Mouse (Mus musculus) erythroblast, adult 5-6 weeks (primary cell): ENCODE results near the gene Hoxc4. TPM values are rescaled to one million over a fixed set of nuclear protein-coding genes. Genes with fewer than 3 reads are reported as not detected.

ENCODE experiments used
- ATAC-seq: replicated peaks from 2 replicates; pipeline ENCODE4 v1.8.0; 2016; ENCODE audit warnings: moderate number of reproducible peaks, mild to moderate bottlenecking, moderate TSS enrichment, inconsistent platforms; ENCODE audit not compliant: poor library complexity, low FRiP score, severe bottlenecking
- total RNA-seq, 2 experiments: library from RNA; stranded (forward) in 1 of 2; stranded (reverse) in 1 of 2; fragments of 150-400 nt in 1 of 2; fragments of 200-764, 138-1000 nt in 1 of 2; gene quantifications; 2 replicates each; pipeline versions ENCODE4 v1.2.3 to v1.2.4; 2015 to 2017; ENCODE audit warnings: low replicate concordance in 2 of 2

Gene Hoxc4
- total RNA-seq, 2 experiments from 2014 or later: not detected

GRCm38 (mm10) chr15:103067701-103068100, 49.0 kb downstream of the Hoxc4 start:
- no peak for ATAC-seq

DNA sequence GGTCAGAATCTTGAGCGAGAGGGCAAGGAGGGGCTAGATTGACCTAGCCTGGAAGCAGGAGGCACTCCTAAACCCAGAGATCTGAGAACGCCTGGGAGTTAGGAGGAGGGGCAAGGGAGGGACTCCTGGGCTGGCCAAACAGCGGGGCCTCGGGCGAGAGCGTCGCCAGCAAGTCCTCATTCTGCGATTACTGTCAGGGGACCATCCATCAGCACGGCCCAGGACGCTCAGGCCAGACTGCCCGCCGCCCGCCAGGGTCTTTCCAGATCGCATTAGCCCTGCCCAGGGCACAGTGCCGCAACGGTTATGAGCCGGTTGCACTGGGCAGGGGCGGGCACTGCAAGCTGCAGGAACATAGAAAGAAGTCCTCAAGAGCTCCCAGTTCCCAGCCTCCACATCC, 50.4 kb downstream of the Hoxc4 start:
- no peak for ATAC-seq

DNA sequence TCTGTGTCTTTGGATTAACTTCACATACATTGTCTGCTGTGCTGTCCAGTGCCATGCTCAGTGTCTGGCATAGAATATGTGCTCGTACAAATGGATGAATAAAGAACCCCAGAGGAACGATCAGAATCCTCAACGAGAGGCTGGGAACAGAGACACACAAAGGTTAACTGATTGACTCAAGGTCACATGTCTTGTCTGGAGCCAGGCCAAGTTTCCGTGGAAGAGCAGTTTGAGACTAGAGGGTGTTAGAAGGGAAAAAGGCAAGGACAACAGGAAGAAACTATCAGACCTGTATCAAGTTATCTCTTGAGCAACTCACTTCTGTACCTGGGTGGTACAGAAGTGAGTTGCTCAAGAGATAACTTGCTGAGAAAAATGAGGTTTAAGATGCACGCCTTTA, 52.5 kb downstream of the Hoxc4 start:
- ATAC-seq: no peak

DNA sequence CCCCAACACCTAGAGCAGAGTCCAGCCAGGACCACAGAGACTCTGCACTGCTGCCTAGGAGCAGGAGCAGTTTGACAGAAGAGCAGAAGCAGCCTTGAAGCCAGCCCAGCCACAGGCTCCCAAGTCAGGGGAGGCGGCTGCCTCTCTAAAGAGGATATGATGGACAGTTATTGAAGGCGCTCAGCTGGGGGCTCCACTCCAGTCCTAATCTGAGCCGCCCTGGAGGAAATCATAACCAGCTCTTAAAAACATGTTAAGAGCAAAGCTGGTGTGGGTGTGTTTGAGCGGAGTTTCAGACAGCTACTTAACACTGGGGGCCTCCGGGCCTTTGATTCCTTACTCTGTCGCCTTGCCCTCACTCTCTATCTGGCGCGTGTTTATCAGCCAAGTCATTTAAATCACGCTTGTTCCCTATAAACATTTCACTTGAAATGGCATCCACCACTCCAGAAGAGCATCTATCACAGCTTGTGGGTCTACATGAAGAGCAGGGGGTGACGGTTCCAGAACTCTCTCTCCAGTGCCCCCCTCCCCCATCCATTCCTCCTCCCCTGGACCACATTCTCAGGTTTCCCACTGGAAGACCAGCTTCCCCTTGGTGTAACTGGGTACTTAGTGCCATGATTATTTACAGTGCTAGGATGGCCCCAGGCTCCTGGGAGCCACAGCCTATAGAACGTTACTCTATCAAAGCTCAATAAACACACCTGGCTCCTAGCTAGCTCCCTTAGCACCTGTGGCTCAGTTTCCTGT, 56.1 kb downstream of the Hoxc4 start:
- no peak for ATAC-seq

GRCm38 (mm10) chr15:103077673-103078072, 58.9 kb downstream of the Hoxc4 start:
- no peak for ATAC-seq

DNA sequence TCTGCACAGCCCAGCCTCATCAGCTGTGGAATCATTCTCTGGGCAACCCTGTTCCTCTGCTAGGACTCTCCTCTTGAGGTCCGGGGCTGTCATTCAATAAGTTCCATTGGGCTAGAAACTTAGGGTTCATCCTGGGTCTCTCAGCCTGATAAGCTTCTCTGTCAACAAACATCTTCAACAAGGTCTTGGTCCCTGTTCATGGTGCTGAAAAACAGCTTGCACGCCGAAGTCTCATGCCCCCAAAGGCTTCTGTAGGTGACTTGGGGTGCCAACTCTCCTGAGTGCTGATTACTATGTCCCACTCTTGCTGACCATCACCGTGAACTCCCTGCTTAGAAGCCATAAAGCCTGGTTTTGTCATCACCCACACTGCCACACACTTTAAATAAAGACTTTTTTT, 63.9 kb downstream of the Hoxc4 start:
- no peak for ATAC-seq

DNA sequence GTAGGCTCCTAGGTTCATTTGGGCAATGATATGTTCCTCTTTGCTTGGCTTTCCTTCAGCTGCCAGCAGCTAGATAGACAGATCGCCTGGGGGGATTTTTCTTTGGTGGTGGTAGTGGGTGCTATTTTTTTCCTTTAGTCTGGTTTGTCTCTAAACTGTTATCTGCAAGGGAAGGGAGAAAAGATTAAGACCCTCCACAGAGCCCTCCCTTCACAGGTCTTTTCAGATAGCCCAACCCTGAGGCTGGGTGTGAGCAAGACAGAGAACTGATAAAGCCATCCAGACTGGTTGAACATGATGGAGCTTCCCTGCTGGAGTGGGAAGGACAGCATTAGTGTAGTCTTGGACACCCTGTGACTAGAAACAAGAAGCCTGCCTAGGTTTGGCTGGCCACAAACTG, 64.9 kb downstream of the Hoxc4 start:
- no peak for ATAC-seq

GRCm38 (mm10) chr15:103084944-103085343, 66.2 kb downstream of the Hoxc4 start:
- ATAC-seq: no peak

DNA sequence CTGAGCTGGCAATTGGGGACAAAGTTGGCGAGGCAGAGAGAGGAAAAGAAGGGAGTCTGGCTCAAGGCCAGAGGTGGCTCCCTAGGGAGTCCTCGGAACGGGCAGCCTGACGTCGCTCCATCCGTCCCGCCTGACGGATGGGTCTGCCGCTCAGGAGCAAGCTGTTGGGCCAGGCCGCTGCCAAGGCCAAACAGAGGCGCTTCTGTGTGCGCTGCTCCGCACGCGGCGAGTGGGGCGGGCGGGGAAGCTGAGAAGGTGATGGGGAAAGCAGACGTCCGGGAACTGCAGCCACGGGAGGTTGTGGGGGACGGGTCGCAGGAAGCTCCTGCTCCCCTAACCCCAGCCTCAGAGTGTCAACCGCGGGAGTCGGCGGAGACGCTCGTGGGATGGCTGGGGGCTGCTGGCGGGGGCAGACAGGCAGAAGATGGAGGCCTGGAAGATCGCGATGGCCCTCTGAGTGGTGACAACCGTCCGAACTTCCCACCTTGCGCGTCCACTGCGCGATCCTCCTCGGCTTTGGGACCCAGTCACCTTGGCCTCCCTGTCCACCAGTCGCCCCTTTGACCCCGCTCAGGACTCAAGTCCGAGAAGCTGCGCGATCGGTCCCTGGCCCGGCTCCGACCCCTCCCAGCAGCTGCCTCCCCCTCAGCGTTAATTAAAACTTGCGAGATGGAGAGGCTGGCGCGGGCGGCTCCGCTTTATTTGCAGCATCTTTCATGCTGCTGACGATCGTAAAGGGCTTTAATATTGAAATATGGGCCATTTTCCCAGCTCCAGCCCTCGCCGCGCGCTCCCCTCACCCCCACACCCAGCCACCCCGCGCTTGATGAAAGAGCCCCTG, 67.3 kb downstream of the Hoxc4 start:
- no peak for ATAC-seq

Other genes with a start within 250 kb of the Hoxc4 start
- not detected in 2 replicates for gene Hoxc13, start 97.8 kb upstream of the Hoxc4 start, total RNA-seq (2015; ENCODE audit: low replicate concordance)
- not detected in 2 replicates for gene Hoxc13, start 97.8 kb upstream of the Hoxc4 start, total RNA-seq (2017; ENCODE audit: low replicate concordance)
- gene Hoxc12, start 82.2 kb upstream of the Hoxc4 start, total RNA-seq (2015; ENCODE audit: low replicate concordance): not detected in 2 replicates
- not detected in 2 replicates for gene Hoxc12, start 82.2 kb upstream of the Hoxc4 start, total RNA-seq (2017; ENCODE audit: low replicate concordance)
- not detected in 2 replicates for gene Hoxc11, start 64.5 kb upstream of the Hoxc4 start, total RNA-seq (2015; ENCODE audit: low replicate concordance)
- gene Hoxc11, start 64.5 kb upstream of the Hoxc4 start, total RNA-seq (2017; ENCODE audit: low replicate concordance): not detected in 2 replicates
- not detected in 2 replicates for gene Hoxc10, start 52.1 kb upstream of the Hoxc4 start, total RNA-seq (2015; ENCODE audit: low replicate concordance)
- not detected in 2 replicates for gene Hoxc10, start 52.1 kb upstream of the Hoxc4 start, total RNA-seq (2017; ENCODE audit: low replicate concordance)
- gene Hoxc5, start 51.5 kb upstream of the Hoxc4 start, total RNA-seq (2015; ENCODE audit: low replicate concordance): not detected in 2 replicates
- gene Hoxc5, start 51.5 kb upstream of the Hoxc4 start, total RNA-seq (2017; ENCODE audit: low replicate concordance): not detected in 2 replicates
- gene Hoxc9, start 42.5 kb upstream of the Hoxc4 start, total RNA-seq (2015; ENCODE audit: low replicate concordance): not detected in 2 replicates
- not detected in 2 replicates for gene Hoxc9, start 42.5 kb upstream of the Hoxc4 start, total RNA-seq (2017; ENCODE audit: low replicate concordance)
- gene Hoxc8, start 28.3 kb upstream of the Hoxc4 start, total RNA-seq (2015; ENCODE audit: low replicate concordance): not detected in 2 replicates
- not detected in 2 replicates for gene Hoxc8, start 28.3 kb upstream of the Hoxc4 start, total RNA-seq (2017; ENCODE audit: low replicate concordance)
- gene Hoxc6, start 20.7 kb upstream of the Hoxc4 start, total RNA-seq (2015; ENCODE audit: low replicate concordance): not detected in 2 replicates
- gene Hoxc6, start 20.7 kb upstream of the Hoxc4 start, total RNA-seq (2017; ENCODE audit: low replicate concordance): not detected in 2 replicates
- 1.5 TPM in 1 of 2 replicates, not detected in the other for gene Smug1, start 148.2 kb downstream of the Hoxc4 start, total RNA-seq (2015; ENCODE audit: low replicate concordance)
- gene Smug1, start 148.2 kb downstream of the Hoxc4 start, total RNA-seq (2017; ENCODE audit: low replicate concordance): 0.70 and 1.0 TPM in 2 replicates
- 42.0 and 42.1 TPM in 2 replicates for gene Cbx5, start 220.9 kb downstream of the Hoxc4 start, total RNA-seq (2015; ENCODE audit: low replicate concordance)
- gene Cbx5, start 220.9 kb downstream of the Hoxc4 start, total RNA-seq (2017; ENCODE audit: low replicate concordance): 49.5 and 57.4 TPM in 2 replicates
- gene Hnrnpa1, start 221.5 kb downstream of the Hoxc4 start, total RNA-seq (2015; ENCODE audit: low replicate concordance): 130 and 135 TPM in 2 replicates
- 189 and 286 TPM in 2 replicates for gene Hnrnpa1, start 221.5 kb downstream of the Hoxc4 start, total RNA-seq (2017; ENCODE audit: low replicate concordance)
- gene Nfe2, start 239.5 kb downstream of the Hoxc4 start, total RNA-seq (2015; ENCODE audit: low replicate concordance): 449 and 473 TPM in 2 replicates
- gene Nfe2, start 239.5 kb downstream of the Hoxc4 start, total RNA-seq (2017; ENCODE audit: low replicate concordance): 629 and 671 TPM in 2 replicates